Mouse (Mus musculus): ENCODE data around the gene Adarb2. TPM values are rescaled to one million over a fixed set of nuclear protein-coding genes. Genes with fewer than 3 reads are reported as not detected.

Gene Adarb2
- polyA plus RNA-seq, 1 experiment from 2014 or later: 30.4 TPM

DNA sequence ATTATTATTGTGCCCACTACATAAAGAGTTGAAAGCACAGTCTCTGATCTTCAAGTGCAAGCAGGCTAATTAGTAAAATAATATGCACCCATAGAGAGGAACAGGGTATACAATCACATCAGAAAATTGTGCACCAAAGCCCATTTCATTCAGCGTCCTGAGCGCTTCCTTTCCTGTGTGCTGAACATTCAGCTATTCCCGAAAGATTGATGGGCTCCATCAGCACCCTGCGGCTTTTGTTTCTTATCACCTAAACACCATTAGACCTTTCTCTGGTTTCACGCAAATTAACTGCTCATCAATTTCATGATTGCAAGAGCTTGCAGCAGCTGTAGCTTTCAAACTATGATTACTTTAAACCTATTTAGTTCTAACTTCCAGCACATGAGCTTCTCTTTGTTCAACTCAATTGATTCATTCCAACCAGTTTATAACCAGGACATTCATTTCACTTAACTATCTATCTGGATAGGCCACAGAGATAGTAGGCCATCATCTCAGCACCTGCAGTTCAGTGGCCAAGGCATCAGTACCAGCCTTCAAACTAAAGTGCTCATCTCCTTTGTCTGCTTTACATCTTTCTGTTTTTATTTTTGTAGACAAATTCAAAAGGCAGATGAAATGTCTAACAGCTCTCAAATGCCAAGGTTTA, 45.5 kb downstream of the Adarb2 start:
- DNase-seq (no peak), ATAC-seq (ENCODE audit: low FRiP score, low TSS enrichment) (no peak)
- Histone ChIP-seq H3K4me3 (replicated peaks; ENCODE audit: low read depth, low read length) (no peak overlapping the region), H3K9me3 (ENCODE audit: control insufficient read depth, low read length) (no peaks in the 10 kb centered on the region), H3K9ac (replicated peaks; ENCODE audit: low read length) (no peak overlapping the region), H3K4me1 (ENCODE audit: control insufficient read depth, insufficient read depth, low read length) (no peaks in the 10 kb centered on the region), H3K27ac (replicated peaks; ENCODE audit: low read depth, low read length) (no peak overlapping the region), H3K27me3 (ENCODE audit: control insufficient read depth, insufficient read depth, low read length) (no peaks in the 10 kb centered on the region), H3K36me3 (ENCODE audit: control insufficient read depth, insufficient read depth, low read length) (no peaks in the 10 kb centered on the region), H3K4me2 (ENCODE audit: low read length) (no peak overlapping the region)
- WGBS: 81% methylated on average over 5 of the region's 5 CpGs

DNA sequence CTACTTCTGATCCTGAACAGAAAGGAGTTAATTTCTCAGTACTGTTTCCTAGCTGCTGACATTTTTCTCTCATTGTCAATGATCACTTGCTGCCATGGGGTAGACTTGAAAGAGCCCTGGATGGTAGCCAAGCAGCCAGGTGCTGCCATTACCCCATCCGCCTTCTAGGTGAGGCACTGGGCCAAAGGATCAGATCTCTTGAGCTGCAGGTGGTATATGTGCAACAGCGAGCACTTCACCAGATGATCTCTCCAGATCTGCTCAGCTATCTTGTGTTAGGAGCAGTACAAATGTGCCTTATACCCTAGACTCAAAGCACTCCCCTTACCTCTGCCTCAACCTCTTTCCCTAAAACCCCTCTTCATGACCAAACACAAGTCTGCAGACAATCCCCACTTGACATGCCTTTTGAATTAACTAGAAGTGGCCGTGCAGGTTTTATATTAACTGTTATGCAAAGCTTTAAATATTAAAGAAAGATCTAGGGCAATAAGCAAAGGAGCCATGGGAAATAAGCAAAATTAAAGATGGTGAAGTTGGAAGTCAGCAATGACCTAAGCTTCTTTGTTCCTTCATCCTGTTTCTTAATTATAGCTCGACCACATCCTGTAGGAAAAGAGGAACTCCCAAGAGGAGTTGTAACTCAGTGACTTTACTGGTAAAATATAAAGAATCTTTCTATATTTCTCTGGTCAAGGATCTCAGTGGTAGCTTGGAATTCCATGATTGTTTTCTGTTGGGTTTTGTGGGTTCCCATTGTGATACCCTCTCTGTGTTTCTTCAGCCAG, 69.7 kb downstream of the Adarb2 start:
- no peak overlapping the region for H3K4me3 ChIP-seq (replicated peaks; ENCODE audit: low read depth, low read length)
- ATAC-seq (ENCODE audit: low FRiP score, low TSS enrichment) (no peak), DNase-seq (no peak)
- WGBS: 80% methylated on average over 4 of the region's 4 CpGs
- no peak overlapping the region for H3K9ac ChIP-seq (replicated peaks; ENCODE audit: low read length)
- no peaks in the 10 kb centered on the region for H3K36me3 ChIP-seq (ENCODE audit: control insufficient read depth, insufficient read depth, low read length)
- no peaks in the 10 kb centered on the region for H3K27me3 ChIP-seq (ENCODE audit: control insufficient read depth, insufficient read depth, low read length)
- H3K9me3 ChIP-seq (ENCODE audit: control insufficient read depth, low read length): no peaks in the 10 kb centered on the region
- no peak overlapping the region for H3K27ac ChIP-seq (replicated peaks; ENCODE audit: low read depth, low read length)
- H3K4me2 ChIP-seq (ENCODE audit: low read length): no peak overlapping the region
- H3K4me1 ChIP-seq (ENCODE audit: control insufficient read depth, insufficient read depth, low read length): no peaks in the 10 kb centered on the region

GRCm38 (mm10) chr13:8283116-8283515, 80.5 kb downstream of the Adarb2 start:
- Histone ChIP-seq H3K36me3 (ENCODE audit: control insufficient read depth, insufficient read depth, low read length) (no peaks in the 10 kb centered on the region), H3K4me1 (ENCODE audit: control insufficient read depth, insufficient read depth, low read length) (no peaks in the 10 kb centered on the region), H3K4me3 (replicated peaks; ENCODE audit: low read depth, low read length) (no peak overlapping the region), H3K27me3 (ENCODE audit: control insufficient read depth, insufficient read depth, low read length) (no peaks in the 10 kb centered on the region), H3K9me3 (ENCODE audit: control insufficient read depth, low read length) (no peaks in the 10 kb centered on the region), H3K27ac (replicated peaks; ENCODE audit: low read depth, low read length) (no peak overlapping the region), H3K4me2 (ENCODE audit: low read length) (no peak overlapping the region), H3K9ac (replicated peaks; ENCODE audit: low read length) (no peak overlapping the region)
- DNase-seq: no peak
- WGBS: 83% methylated on average over 2 of the region's 2 CpGs
- no peak for ATAC-seq (ENCODE audit: low FRiP score, low TSS enrichment)

- 62% methylated on average over 5 of the region's 5 CpGs for WGBS
- H3K4me2 ChIP-seq (ENCODE audit: low read length): no peak overlapping the region
- no peak overlapping the region for H3K27ac ChIP-seq (replicated peaks; ENCODE audit: low read depth, low read length)
- ATAC-seq (ENCODE audit: low FRiP score, low TSS enrichment) (no peak), DNase-seq (no peak)
- no peak overlapping the region for H3K4me3 ChIP-seq (replicated peaks; ENCODE audit: low read depth, low read length)
- H3K27me3 ChIP-seq (ENCODE audit: control insufficient read depth, insufficient read depth, low read length): no peaks in the 10 kb centered on the region
- no peaks in the 10 kb centered on the region for H3K36me3 ChIP-seq (ENCODE audit: control insufficient read depth, insufficient read depth, low read length)
- no peaks in the 10 kb centered on the region for H3K9me3 ChIP-seq (ENCODE audit: control insufficient read depth, low read length)
- no peaks in the 10 kb centered on the region for H3K4me1 ChIP-seq (ENCODE audit: control insufficient read depth, insufficient read depth, low read length)
- no peak overlapping the region for H3K9ac ChIP-seq (replicated peaks; ENCODE audit: low read length)
Measured at GRCm38 (mm10) chr13:8316347-8317141, 113.9 kb downstream of the Adarb2 start.

- DNase-seq (peak; percentile 55), ATAC-seq (ENCODE audit: low FRiP score, low TSS enrichment) (peak; percentile 53)
- Histone ChIP-seq H3K4me2 (ENCODE audit: low read length) (peak overlapping the region; percentile 34), H3K9me3 (ENCODE audit: control insufficient read depth, low read length) (no peaks in the 10 kb centered on the region), H3K36me3 (ENCODE audit: control insufficient read depth, insufficient read depth, low read length) (no peaks in the 10 kb centered on the region), H3K4me1 (ENCODE audit: control insufficient read depth, insufficient read depth, low read length) (peaks cover 22% of the 10 kb centered on the region), H3K27me3 (ENCODE audit: control insufficient read depth, insufficient read depth, low read length) (no peaks in the 10 kb centered on the region), H3K4me3 (replicated peaks; ENCODE audit: low read depth, low read length) (no peak overlapping the region), H3K9ac (replicated peaks; ENCODE audit: low read length) (peak overlapping the region; percentile 13; the same call in 1 of the 2 replicates), H3K27ac (replicated peaks; ENCODE audit: low read depth, low read length) (peak overlapping the region; percentile 71)
- WGBS: 7% methylated on average over 7 of the region's 7 CpGs
Measured at GRCm38 (mm10) chr13:8333589-8334455, 131.2 kb downstream of the Adarb2 start.

GRCm38 (mm10) chr13:8334580-8334979, 131.9 kb downstream of the Adarb2 start:
- 23% methylated on average over 4 of the region's 4 CpGs for WGBS
- H3K9ac ChIP-seq (replicated peaks; ENCODE audit: low read length): 0 out of 2 replicates have a peak overlapping the region, but pooled peaks have one; percentile 4
- peaks cover 22% of the 10 kb centered on the region for H3K4me1 ChIP-seq (ENCODE audit: control insufficient read depth, insufficient read depth, low read length)
- H3K4me3 ChIP-seq (replicated peaks; ENCODE audit: low read depth, low read length): no peak overlapping the region
- H3K27me3 ChIP-seq (ENCODE audit: control insufficient read depth, insufficient read depth, low read length): no peaks in the 10 kb centered on the region
- no peaks in the 10 kb centered on the region for H3K9me3 ChIP-seq (ENCODE audit: control insufficient read depth, low read length)
- peak overlapping the region; percentile 71 for H3K27ac ChIP-seq (replicated peaks; ENCODE audit: low read depth, low read length)
- no peaks in the 10 kb centered on the region for H3K36me3 ChIP-seq (ENCODE audit: control insufficient read depth, insufficient read depth, low read length)
- ATAC-seq (ENCODE audit: low FRiP score, low TSS enrichment) (peak; percentile 41; the same call in 1 of the 2 replicates), DNase-seq (peak; percentile 45)
- H3K4me2 ChIP-seq (ENCODE audit: low read length): 0 out of 2 replicates have a peak overlapping the region, but pooled peaks have one; percentile 4

DNA sequence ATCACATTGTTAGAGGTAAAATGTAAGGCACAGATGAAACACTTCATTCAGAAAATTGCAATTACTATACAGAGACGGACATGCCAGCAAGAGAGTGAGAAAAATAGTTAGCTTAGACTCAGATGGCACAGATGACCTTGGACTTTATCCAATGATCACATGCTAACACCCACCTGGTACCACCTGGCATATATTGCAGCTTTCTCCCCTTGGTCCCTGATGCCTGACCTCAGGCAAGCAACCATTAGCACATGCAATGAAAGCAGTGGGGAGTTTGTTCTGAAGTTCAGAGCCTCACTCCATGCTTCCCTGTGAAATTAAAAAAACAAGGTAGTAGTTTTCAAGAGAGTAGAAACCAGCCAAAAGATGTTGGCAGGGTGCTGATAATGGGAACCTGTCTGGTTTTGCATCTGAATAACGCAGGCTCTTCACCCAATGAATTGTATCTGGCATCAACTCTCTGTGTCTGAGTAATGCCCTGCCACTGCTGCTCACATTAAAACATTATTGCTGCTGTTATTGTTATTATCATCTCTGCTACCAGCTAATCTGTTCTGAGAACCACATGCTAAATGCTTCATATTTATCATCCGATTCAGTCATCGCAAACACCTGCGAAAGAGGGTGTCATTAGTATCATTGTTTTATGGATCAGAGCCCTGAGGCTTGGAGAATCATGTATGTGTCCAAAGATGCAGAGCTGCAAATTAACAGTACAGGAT, 138.6 kb downstream of the Adarb2 start:
- DNase-seq (no peak), ATAC-seq (ENCODE audit: low FRiP score, low TSS enrichment) (no peak)
- Histone ChIP-seq H3K27me3 (ENCODE audit: control insufficient read depth, insufficient read depth, low read length) (no peaks in the 10 kb centered on the region), H3K27ac (replicated peaks; ENCODE audit: low read depth, low read length) (no peak overlapping the region), H3K9ac (replicated peaks; ENCODE audit: low read length) (no peak overlapping the region), H3K9me3 (ENCODE audit: control insufficient read depth, low read length) (no peaks in the 10 kb centered on the region), H3K4me3 (replicated peaks; ENCODE audit: low read depth, low read length) (no peak overlapping the region), H3K4me2 (ENCODE audit: low read length) (no peak overlapping the region), H3K4me1 (ENCODE audit: control insufficient read depth, insufficient read depth, low read length) (no peaks in the 10 kb centered on the region), H3K36me3 (ENCODE audit: control insufficient read depth, insufficient read depth, low read length) (no peaks in the 10 kb centered on the region)
- 80% methylated on average over 5 of the region's 5 CpGs for WGBS
